Mouse (Mus musculus): ENCODE results near the gene Tox3. TPM values are rescaled to one million over a fixed set of nuclear protein-coding genes. Genes with fewer than 3 reads are reported as not detected.

Tox3 gene
- polyA plus RNA-seq, 1 experiment from 2014 or later = 0.05 TPM

- Histone ChIP-seq H3K27ac (ENCODE audit: low read length) (no peak overlapping the region), H3K4me2 (ENCODE audit: low read depth, low read length) (no peak overlapping the region), H3K9ac (ENCODE audit: low read depth, low read length) (no peak overlapping the region), H3K27me3 (ENCODE audit: control insufficient read depth, insufficient read depth, low read depth, low read length) (no peaks in the 10 kb centered on the region), H3K9me3 (replicated peaks; ENCODE audit: control insufficient read depth, low read length) (no peaks in the 10 kb centered on the region), H3K4me1 (ENCODE audit: control insufficient read depth, low read depth, low read length) (no peaks in the 10 kb centered on the region), H3K4me3 (ENCODE audit: low read depth, low read length) (no peak overlapping the region), H3K36me3 (ENCODE audit: control insufficient read depth, insufficient read depth) (no peaks in the 10 kb centered on the region)
- 66% methylated on average over 8 of the region's 8 CpGs for WGBS (ENCODE audit: insufficient replicate concordance)
- ATAC-seq (ENCODE audit: low read depth) = no peak
Observed at GRCm38 (mm10) chr8:90266239-90266638, 81.9 kb downstream of the Tox3 start.

- H3K9ac ChIP-seq (ENCODE audit: low read depth, low read length) = no peak overlapping the region
- no peaks in the 10 kb centered on the region for H3K4me1 ChIP-seq (ENCODE audit: control insufficient read depth, low read depth, low read length)
- H3K27me3 ChIP-seq (ENCODE audit: control insufficient read depth, insufficient read depth, low read depth, low read length) = no peaks in the 10 kb centered on the region
- no peaks in the 10 kb centered on the region for H3K36me3 ChIP-seq (ENCODE audit: control insufficient read depth, insufficient read depth)
- H3K9me3 ChIP-seq (replicated peaks; ENCODE audit: control insufficient read depth, low read length) = no peaks in the 10 kb centered on the region
- H3K4me3 ChIP-seq (ENCODE audit: low read depth, low read length) = no peak overlapping the region
- WGBS (ENCODE audit: insufficient replicate concordance) = 57% methylated on average over 11 of the region's 11 CpGs
- no peak for ATAC-seq (ENCODE audit: low read depth)
- no peak overlapping the region for H3K4me2 ChIP-seq (ENCODE audit: low read depth, low read length)
- no peak overlapping the region for H3K27ac ChIP-seq (ENCODE audit: low read length)
Observed at GRCm38 (mm10) chr8:90254158-90254867, 93.8 kb downstream of the Tox3 start.

GRCm38 (mm10) chr8:90246357-90246756 lies 101.8 kb downstream of the Tox3 start:
- 72% methylated on average over 8 of the region's 8 CpGs for WGBS (ENCODE audit: insufficient replicate concordance)
- no peak for ATAC-seq (ENCODE audit: low read depth)
- no peaks in the 10 kb centered on the region for H3K4me1 ChIP-seq (ENCODE audit: control insufficient read depth, low read depth, low read length)
- no peak overlapping the region for H3K4me2 ChIP-seq (ENCODE audit: low read depth, low read length)
- H3K9me3 ChIP-seq (replicated peaks; ENCODE audit: control insufficient read depth, low read length) = no peaks in the 10 kb centered on the region
- H3K9ac ChIP-seq (ENCODE audit: low read depth, low read length) = no peak overlapping the region
- no peak overlapping the region for H3K27ac ChIP-seq (ENCODE audit: low read length)
- no peaks in the 10 kb centered on the region for H3K36me3 ChIP-seq (ENCODE audit: control insufficient read depth, insufficient read depth)
- H3K4me3 ChIP-seq (ENCODE audit: low read depth, low read length) = no peak overlapping the region
- no peaks in the 10 kb centered on the region for H3K27me3 ChIP-seq (ENCODE audit: control insufficient read depth, insufficient read depth, low read depth, low read length)

- Histone ChIP-seq H3K27me3 (ENCODE audit: control insufficient read depth, insufficient read depth, low read depth, low read length) (no peaks in the 10 kb centered on the region), H3K9me3 (replicated peaks; ENCODE audit: control insufficient read depth, low read length) (no peaks in the 10 kb centered on the region), H3K4me3 (ENCODE audit: low read depth, low read length) (no peak overlapping the region), H3K4me1 (ENCODE audit: control insufficient read depth, low read depth, low read length) (no peaks in the 10 kb centered on the region), H3K27ac (ENCODE audit: low read length) (no peak overlapping the region), H3K36me3 (ENCODE audit: control insufficient read depth, insufficient read depth) (no peaks in the 10 kb centered on the region), H3K4me2 (ENCODE audit: low read depth, low read length) (no peak overlapping the region), H3K9ac (ENCODE audit: low read depth, low read length) (no peak overlapping the region)
- ATAC-seq (ENCODE audit: low read depth) = no peak
- WGBS (ENCODE audit: insufficient replicate concordance) = 62% methylated on average over 3 of the region's 3 CpGs
Observed at GRCm38 (mm10) chr8:90245828-90246227, 102.3 kb downstream of the Tox3 start.

GRCm38 (mm10) chr8:90245187-90245586 lies 103.0 kb downstream of the Tox3 start:
- 67% methylated on average over 5 of the region's 5 CpGs for WGBS (ENCODE audit: insufficient replicate concordance)

GRCm38 (mm10) chr8:90244458-90245145 lies 103.5 kb downstream of the Tox3 start:
- H3K4me3 ChIP-seq (ENCODE audit: low read depth, low read length) = no peak overlapping the region
- no peak overlapping the region for H3K4me2 ChIP-seq (ENCODE audit: low read depth, low read length)
- H3K27me3 ChIP-seq (ENCODE audit: control insufficient read depth, insufficient read depth, low read depth, low read length) = no peaks in the 10 kb centered on the region
- H3K36me3 ChIP-seq (ENCODE audit: control insufficient read depth, insufficient read depth) = no peaks in the 10 kb centered on the region
- WGBS (ENCODE audit: insufficient replicate concordance) = 73% methylated on average over 10 of the region's 10 CpGs
- no peaks in the 10 kb centered on the region for H3K9me3 ChIP-seq (replicated peaks; ENCODE audit: control insufficient read depth, low read length)
- ATAC-seq (ENCODE audit: low read depth) = no peak
- H3K4me1 ChIP-seq (ENCODE audit: control insufficient read depth, low read depth, low read length) = no peaks in the 10 kb centered on the region
- H3K9ac ChIP-seq (ENCODE audit: low read depth, low read length) = no peak overlapping the region
- H3K27ac ChIP-seq (ENCODE audit: low read length) = no peak overlapping the region

More at GRCm38 (mm10) chr8:90245187-90245586, 103.0 kb downstream of the Tox3 start:
- Histone ChIP-seq H3K4me1 (ENCODE audit: control insufficient read depth, low read depth, low read length) (no peaks in the 10 kb centered on the region), H3K27me3 (ENCODE audit: control insufficient read depth, insufficient read depth, low read depth, low read length) (no peaks in the 10 kb centered on the region), H3K36me3 (ENCODE audit: control insufficient read depth, insufficient read depth) (no peaks in the 10 kb centered on the region), H3K4me2 (ENCODE audit: low read depth, low read length) (no peak overlapping the region), H3K9me3 (replicated peaks; ENCODE audit: control insufficient read depth, low read length) (no peaks in the 10 kb centered on the region), H3K9ac (ENCODE audit: low read depth, low read length) (no peak overlapping the region), H3K27ac (ENCODE audit: low read length) (no peak overlapping the region), H3K4me3 (ENCODE audit: low read depth, low read length) (no peak overlapping the region)
- no peak for ATAC-seq (ENCODE audit: low read depth)

GRCm38 (mm10) chr8:90243957-90244356 lies 104.2 kb downstream of the Tox3 start:
- no peak overlapping the region for H3K9ac ChIP-seq (ENCODE audit: low read depth, low read length)
- H3K27me3 ChIP-seq (ENCODE audit: control insufficient read depth, insufficient read depth, low read depth, low read length) = no peaks in the 10 kb centered on the region
- 63% methylated on average over 5 of the region's 5 CpGs for WGBS (ENCODE audit: insufficient replicate concordance)
- H3K27ac ChIP-seq (ENCODE audit: low read length) = no peak overlapping the region
- H3K36me3 ChIP-seq (ENCODE audit: control insufficient read depth, insufficient read depth) = no peaks in the 10 kb centered on the region
- no peaks in the 10 kb centered on the region for H3K9me3 ChIP-seq (replicated peaks; ENCODE audit: control insufficient read depth, low read length)
- no peak overlapping the region for H3K4me2 ChIP-seq (ENCODE audit: low read depth, low read length)
- no peak for ATAC-seq (ENCODE audit: low read depth)
- no peak overlapping the region for H3K4me3 ChIP-seq (ENCODE audit: low read depth, low read length)
- H3K4me1 ChIP-seq (ENCODE audit: control insufficient read depth, low read depth, low read length) = no peaks in the 10 kb centered on the region

GRCm38 (mm10) chr8:90242351-90242750 lies 105.8 kb downstream of the Tox3 start:
- H3K4me2 ChIP-seq (ENCODE audit: low read depth, low read length) = no peak overlapping the region
- H3K27ac ChIP-seq (ENCODE audit: low read length) = no peak overlapping the region
- no peaks in the 10 kb centered on the region for H3K36me3 ChIP-seq (ENCODE audit: control insufficient read depth, insufficient read depth)
- no peak for ATAC-seq (ENCODE audit: low read depth)
- H3K4me1 ChIP-seq (ENCODE audit: control insufficient read depth, low read depth, low read length) = no peaks in the 10 kb centered on the region
- H3K9me3 ChIP-seq (replicated peaks; ENCODE audit: control insufficient read depth, low read length) = no peaks in the 10 kb centered on the region
- no peaks in the 10 kb centered on the region for H3K27me3 ChIP-seq (ENCODE audit: control insufficient read depth, insufficient read depth, low read depth, low read length)
- H3K9ac ChIP-seq (ENCODE audit: low read depth, low read length) = no peak overlapping the region
- 47% methylated on average over 2 of the region's 2 CpGs for WGBS (ENCODE audit: insufficient replicate concordance)
- no peak overlapping the region for H3K4me3 ChIP-seq (ENCODE audit: low read depth, low read length)

- ATAC-seq (ENCODE audit: low read depth) = no peak
- WGBS (ENCODE audit: insufficient replicate concordance) = 60% methylated on average over 4 of the region's 4 CpGs
- Histone ChIP-seq H3K9me3 (replicated peaks; ENCODE audit: control insufficient read depth, low read length) (no peaks in the 10 kb centered on the region), H3K27me3 (ENCODE audit: control insufficient read depth, insufficient read depth, low read depth, low read length) (no peaks in the 10 kb centered on the region), H3K9ac (ENCODE audit: low read depth, low read length) (no peak overlapping the region), H3K27ac (ENCODE audit: low read length) (no peak overlapping the region), H3K4me2 (ENCODE audit: low read depth, low read length) (no peak overlapping the region), H3K36me3 (ENCODE audit: control insufficient read depth, insufficient read depth) (no peaks in the 10 kb centered on the region), H3K4me1 (ENCODE audit: control insufficient read depth, low read depth, low read length) (no peaks in the 10 kb centered on the region), H3K4me3 (ENCODE audit: low read depth, low read length) (no peak overlapping the region)
Observed at GRCm38 (mm10) chr8:90241461-90241860, 106.7 kb downstream of the Tox3 start.
